Mouse (Mus musculus): ENCODE data around the gene Fads6. TPM values are rescaled to one million over a fixed set of nuclear protein-coding genes. Genes with fewer than 3 reads are reported as not detected.

Gene Fads6
- polyA plus RNA-seq, 2 experiments, result 0.35 TPM; not detected in 1

GRCm38 (mm10) chr11:115250405-115251090, 46.9 kb downstream of the Fads6 start:
- Histone ChIP-seq H3K9me3 (ENCODE audit: control insufficient read depth, low read length) (no peaks in the 10 kb centered on the region), H3K4me1 (ENCODE audit: control insufficient read depth, insufficient read depth, low read length) (peaks cover 7% of the 10 kb centered on the region; the same call in 1 of the 2 replicates), H3K27ac (replicated peaks; ENCODE audit: low read depth, low read length) (no peak overlapping the region), H3K27me3 (ENCODE audit: control insufficient read depth, insufficient read depth, low read length) (peaks cover 64% of the 10 kb centered on the region), H3K36me3 (ENCODE audit: control insufficient read depth, insufficient read depth, low read length) (0 out of 2 replicates have a peak, but pooled peaks cover 3% of the 10 kb centered on the region), H3K4me2 (replicated peaks; ENCODE audit: low read depth, low read length, severe bottlenecking) (peak overlapping the region; percentile 77), H3K4me3 (replicated peaks; ENCODE audit: low read length) (peak overlapping the region; percentile 39), H3K9ac (ENCODE audit: low read depth, low read length, severe bottlenecking) (peak overlapping the region; percentile 43)
- ATAC-seq (ENCODE audit: low FRiP score, low read depth) (no peak), DNase-seq (ENCODE audit: low spot score) (no peak)
- WGBS, result 3% methylated on average over 35 of the region's 36 CpGs
- TF ChIP-seq POLR2A (IDR thresholded peaks at IDR 0.05; ENCODE audit: borderline replicate concordance, extremely low read depth, insufficient read depth, insufficient read length), result no peak

GRCm38 (mm10) chr11:115249721-115250404, 47.6 kb downstream of the Fads6 start:
- Histone ChIP-seq H3K4me2 (replicated peaks; ENCODE audit: low read depth, low read length, severe bottlenecking) (peak overlapping the region; percentile 77), H3K9ac (ENCODE audit: low read depth, low read length, severe bottlenecking) (peak overlapping the region; percentile 43), H3K36me3 (ENCODE audit: control insufficient read depth, insufficient read depth, low read length) (peaks cover 9% of the 10 kb centered on the region; the same call in 1 of the 2 replicates), H3K4me1 (ENCODE audit: control insufficient read depth, insufficient read depth, low read length) (peaks cover 7% of the 10 kb centered on the region; the same call in 1 of the 2 replicates), H3K4me3 (replicated peaks; ENCODE audit: low read length) (peak overlapping the region; percentile 39), H3K27ac (replicated peaks; ENCODE audit: low read depth, low read length) (no peak overlapping the region), H3K9me3 (ENCODE audit: control insufficient read depth, low read length) (no peaks in the 10 kb centered on the region), H3K27me3 (ENCODE audit: control insufficient read depth, insufficient read depth, low read length) (peaks cover 64% of the 10 kb centered on the region)
- DNase-seq (ENCODE audit: low spot score) (no peak), ATAC-seq (ENCODE audit: low FRiP score, low read depth) (no peak)
- 4% methylated on average over 47 of the region's 63 CpGs for WGBS
- no peak for TF ChIP-seq POLR2A (IDR thresholded peaks at IDR 0.05; ENCODE audit: borderline replicate concordance, extremely low read depth, insufficient read depth, insufficient read length)

GRCm38 (mm10) chr11:115247945-115248344, 49.5 kb downstream of the Fads6 start:
- no peak overlapping the region for H3K9ac ChIP-seq (ENCODE audit: low read depth, low read length, severe bottlenecking)
- WGBS, result 65% methylated on average over 6 of the region's 6 CpGs

GRCm38 (mm10) chr11:115247240-115247639, 50.2 kb downstream of the Fads6 start:
- Histone ChIP-seq H3K9ac (ENCODE audit: low read depth, low read length, severe bottlenecking) (no peak overlapping the region), H3K36me3 (ENCODE audit: control insufficient read depth, insufficient read depth, low read length) (peaks cover 16% of the 10 kb centered on the region), H3K27ac (replicated peaks; ENCODE audit: low read depth, low read length) (no peak overlapping the region), H3K4me3 (replicated peaks; ENCODE audit: low read length) (no peak overlapping the region), H3K4me2 (replicated peaks; ENCODE audit: low read depth, low read length, severe bottlenecking) (no peak overlapping the region), H3K9me3 (ENCODE audit: control insufficient read depth, low read length) (no peaks in the 10 kb centered on the region), H3K27me3 (ENCODE audit: control insufficient read depth, insufficient read depth, low read length) (peaks cover 60% of the 10 kb centered on the region), H3K4me1 (ENCODE audit: control insufficient read depth, insufficient read depth, low read length) (peaks cover 7% of the 10 kb centered on the region; the same call in 1 of the 2 replicates)
- ATAC-seq (ENCODE audit: low FRiP score, low read depth), result no peak
- DNase-seq (ENCODE audit: low spot score), result no peak
- 15% methylated on average over 3 of the region's 3 CpGs for WGBS
- TF ChIP-seq POLR2A (IDR thresholded peaks at IDR 0.05; ENCODE audit: borderline replicate concordance, extremely low read depth, insufficient read depth, insufficient read length), result no peak

More at GRCm38 (mm10) chr11:115247945-115248344, 49.5 kb downstream of the Fads6 start:
- no peak overlapping the region for H3K4me2 ChIP-seq (replicated peaks; ENCODE audit: low read depth, low read length, severe bottlenecking)
- DNase-seq (ENCODE audit: low spot score) (no peak), ATAC-seq (ENCODE audit: low FRiP score, low read depth) (no peak)
- H3K27me3 ChIP-seq (ENCODE audit: control insufficient read depth, insufficient read depth, low read length), result peaks cover 64% of the 10 kb centered on the region
- H3K4me3 ChIP-seq (replicated peaks; ENCODE audit: low read length), result no peak overlapping the region
- H3K9me3 ChIP-seq (ENCODE audit: control insufficient read depth, low read length), result no peaks in the 10 kb centered on the region
- no peak for TF ChIP-seq POLR2A (IDR thresholded peaks at IDR 0.05; ENCODE audit: borderline replicate concordance, extremely low read depth, insufficient read depth, insufficient read length)
- peaks cover 16% of the 10 kb centered on the region for H3K36me3 ChIP-seq (ENCODE audit: control insufficient read depth, insufficient read depth, low read length)
- H3K4me1 ChIP-seq (ENCODE audit: control insufficient read depth, insufficient read depth, low read length), result peaks cover 7% of the 10 kb centered on the region; the same call in 1 of the 2 replicates
- H3K27ac ChIP-seq (replicated peaks; ENCODE audit: low read depth, low read length), result no peak overlapping the region

- 69% methylated on average over 8 of the region's 8 CpGs for WGBS
- Histone ChIP-seq H3K4me1 (ENCODE audit: control insufficient read depth, insufficient read depth, low read length) (peaks cover 7% of the 10 kb centered on the region; the same call in 1 of the 2 replicates), H3K27me3 (ENCODE audit: control insufficient read depth, insufficient read depth, low read length) (peaks cover 53% of the 10 kb centered on the region), H3K9me3 (ENCODE audit: control insufficient read depth, low read length) (no peaks in the 10 kb centered on the region), H3K9ac (ENCODE audit: low read depth, low read length, severe bottlenecking) (no peak overlapping the region), H3K4me3 (replicated peaks; ENCODE audit: low read length) (no peak overlapping the region), H3K36me3 (ENCODE audit: control insufficient read depth, insufficient read depth, low read length) (peaks cover 17% of the 10 kb centered on the region), H3K4me2 (replicated peaks; ENCODE audit: low read depth, low read length, severe bottlenecking) (no peak overlapping the region), H3K27ac (replicated peaks; ENCODE audit: low read depth, low read length) (no peak overlapping the region)
- ATAC-seq (ENCODE audit: low FRiP score, low read depth), result peak; percentile 27; the same call in 1 of the 2 replicates
- no peak for DNase-seq (ENCODE audit: low spot score)
- TF ChIP-seq POLR2A (IDR thresholded peaks at IDR 0.05; ENCODE audit: borderline replicate concordance, extremely low read depth, insufficient read depth, insufficient read length), result no peak
Observed at GRCm38 (mm10) chr11:115246386-115246785, 51.1 kb downstream of the Fads6 start.

Measured in limb, embryonic 14.5 days (tissue).